Mouse (Mus musculus) thymus, adult 2 months (tissue): ENCODE measurements around the gene Il9r.

Experiments
- CTCF ChIP-seq: fragments of 200-500 bp; IDR thresholded peaks from 2 replicates; pipeline ENCODE4 v1.5.1; 2012; ENCODE audit warnings: mild to moderate bottlenecking, control low read depth, low read length, moderate library complexity, borderline replicate concordance; ENCODE audit not compliant: control insufficient read depth, poor library complexity, insufficient read depth; ENCODE audit errors: extremely low read depth
- POLR2A ChIP-seq: fragments of 200-500 bp; IDR thresholded peaks from 2 replicates; pipeline ENCODE4 v1.6.1; 2012; ENCODE audit warnings: mild to moderate bottlenecking, low read length, control low read depth, moderate library complexity; ENCODE audit not compliant: control insufficient read depth, poor library complexity, insufficient read depth; ENCODE audit errors: extremely low read depth

GRCm38 (mm10) chr11:32151243-32151642 is 48.8 kb downstream of the Il9r start:
- TF ChIP-seq CTCF (no peak), POLR2A (no peak)
